8 mouse cellular contexts compared by ENCODE assay signal in genomic region chr1:189867034-189867433, GRCm38 (mm10). TPM values are rescaled to one million over a fixed set of nuclear protein-coding genes. Genes with fewer than 3 reads are reported as not detected.
DNase-seq lines count a peak whose midpoint lies in the region.

No protein-coding gene starts in this region.

- peak; percentile 72 for DNase-seq in CD4-positive, CD25-positive, alpha-beta regulatory T cell, adult 2 months (ENCODE audit: low read depth, low spot score)
- DNase-seq in MEL-GATA-1-ER (ENCODE audit: extremely low read depth, low read depth) (peak; percentile 36), MN1 (ENCODE audit: low spot score) (no peak)
- peak; percentile 51 for DNase-seq in heart, postnatal 4 days
- DNase-seq in lung, postnatal 36 days = peak; percentile 59
- DNase-seq in frontal cortex, adult 2 months (ENCODE audit: extremely low spot score in 1 of 2, low spot score in 1 of 2) = no peak
- DNase-seq in right cerebral cortex, postnatal 25 days = no peak
- DNase-seq in cerebellum, postnatal 14 days = no peak

RNA-seq across cellular contexts. Expression of gene Smyd2, which starts 55.1 kb away (rescaled TPM):
- total RNA-seq in heart, postnatal 4 days (2021) = 100 to 1,000 TPM; 192 to 202 TPM
- polyA plus RNA-seq in frontal cortex, adult 2 months (2012; rRNA removed) = 131 and 155 TPM in 2 replicates

Comparison
In these comparisons a context has a peak if more than half of its experiments do, and no peak if none do; other contexts are left out.
1. DNase-seq: peak in CD4-positive, CD25-positive, alpha-beta regulatory T cell, adult 2 months (single experiment), MEL-GATA-1-ER (single experiment), heart, postnatal 4 days (single experiment) and lung, postnatal 36 days (single experiment); none in frontal cortex, adult 2 months (0 of 2), MN1 (single experiment), right cerebral cortex, postnatal 25 days (single experiment) and cerebellum, postnatal 14 days (0 of 2).